Mouse (Mus musculus) MEL (cell line): Measurements from ENCODE around the gene Obox1.
"Not testable (repeated sequence)": the region's sequence is repeated elsewhere in the genome, so short reads cannot be mapped to it uniquely, and the experiment has no call there.

Experiments
- BHLHE40 ChIP-seq: IDR thresholded peaks from 2 replicates; pipeline ENCODE4 v1.6.1; 2012; ENCODE audit warnings: low read depth, mild to moderate bottlenecking, inconsistent platforms, low read length, improper control_type of control experiment, borderline replicate concordance
- CTCF ChIP-seq, 3 experiments: IDR thresholded peaks in 2 of 3; conservative IDR thresholded peaks in 1 of 3; 2 replicates each; pipeline ENCODE4 v1.5.1; 2011 to 2012; ENCODE audit warnings: low read length in 3 of 3, low read depth in 2 of 3, mild to moderate bottlenecking in 2 of 3, improper control_type of control experiment in 1 of 3, inconsistent platforms in 1 of 3, mixed read lengths in 1 of 3, moderate library complexity in 1 of 3; ENCODE audit not compliant: control insufficient read depth in 1 of 3, insufficient read depth in 1 of 3, poor library complexity in 1 of 3, severe bottlenecking in 1 of 3
- EP300 ChIP-seq, 2 experiments: IDR thresholded peaks; 2 replicates each; pipeline ENCODE4 v1.6.1; 2011; ENCODE audit warnings: improper control_type of control experiment in 2 of 2, low read length in 2 of 2, low read depth in 1 of 2, mild to moderate bottlenecking in 1 of 2
- ETS1 ChIP-seq: IDR thresholded peaks from 2 replicates; pipeline ENCODE4 v1.6.1; 2012; ENCODE audit warnings: low read depth, mild to moderate bottlenecking, inconsistent platforms, low read length, improper control_type of control experiment, moderate library complexity
- GATA1 ChIP-seq: IDR thresholded peaks from 2 replicates; pipeline ENCODE4 v1.6.1; 2011; ENCODE audit warnings: low read depth, low read length, improper control_type of control experiment
- HCFC1 ChIP-seq: IDR thresholded peaks from 2 replicates; pipeline ENCODE4 v1.6.1; 2012; ENCODE audit warnings: low read depth, mild to moderate bottlenecking, inconsistent platforms, low read length, improper control_type of control experiment, moderate library complexity
- MAFK ChIP-seq: IDR thresholded peaks from 2 replicates; pipeline ENCODE4 v1.6.1; 2011; ENCODE audit warnings: low read depth, mild to moderate bottlenecking, low read length, improper control_type of control experiment, borderline replicate concordance
- MAZ ChIP-seq: IDR thresholded peaks from 2 replicates; pipeline ENCODE4 v1.6.1; 2012; ENCODE audit warnings: low read depth, mild to moderate bottlenecking, inconsistent platforms, low read length, improper control_type of control experiment
- MYB ChIP-seq: IDR thresholded peaks from 2 replicates; pipeline ENCODE4 v1.6.1; 2011; ENCODE audit warnings: mild to moderate bottlenecking, low read depth, low read length, improper control_type of control experiment
- MYC ChIP-seq: IDR thresholded peaks from 2 replicates; pipeline ENCODE4 v1.6.1; 2011; ENCODE audit warnings: low read depth, mild to moderate bottlenecking, low read length, improper control_type of control experiment, moderate library complexity
- POLR2A ChIP-seq, 2 experiments: IDR thresholded peaks; 2 replicates each; pipeline ENCODE4 v1.6.1; 2011 to 2012; ENCODE audit warnings: low read length in 2 of 2, mild to moderate bottlenecking in 2 of 2, control low read depth in 1 of 2, improper control_type of control experiment in 1 of 2, low read depth in 1 of 2, moderate library complexity in 1 of 2; ENCODE audit not compliant: control insufficient read depth in 1 of 2, insufficient read depth in 1 of 2, poor library complexity in 1 of 2
- TAL1 ChIP-seq: IDR thresholded peaks from 2 replicates; pipeline ENCODE4 v1.6.1; 2012; ENCODE audit warnings: mild to moderate bottlenecking, inconsistent platforms, low read length, moderate library complexity, mixed read lengths
- USF1 ChIP-seq: IDR thresholded peaks from 2 replicates; pipeline ENCODE4 v1.6.1; 2014; ENCODE audit warnings: low read depth, mild to moderate bottlenecking, inconsistent platforms, low read length, improper control_type of control experiment, moderate library complexity
- ZC3H11A ChIP-seq: IDR thresholded peaks from 2 replicates; pipeline ENCODE4 v1.6.1; 2012; ENCODE audit warnings: low read depth, mild to moderate bottlenecking, inconsistent platforms, low read length, improper control_type of control experiment

DNA sequence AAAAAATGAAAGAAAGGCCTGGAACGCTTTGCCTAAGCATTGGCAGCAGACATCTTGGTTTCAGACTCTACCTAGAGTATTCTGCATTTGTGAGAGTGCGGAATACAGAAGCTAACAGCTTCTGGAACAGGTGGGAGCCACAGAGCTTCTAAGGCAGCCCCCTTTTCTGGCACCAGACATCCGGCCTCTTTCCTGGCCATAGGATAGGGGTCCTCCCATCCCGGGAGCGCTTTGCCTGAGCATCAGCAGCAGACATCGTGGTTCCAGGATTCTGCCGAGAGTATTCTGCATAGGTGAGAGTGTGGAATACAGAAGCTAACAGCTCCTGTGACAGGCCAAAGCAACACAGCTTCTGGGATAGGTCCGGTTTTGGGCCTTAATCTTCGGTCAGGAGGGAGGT lies 29.3 kb downstream of the Obox1 start:
- TF ChIP-seq EP300 (IDR thresholded peaks at IDR 0.05; ENCODE audit: low read depth in 1 of 2, low read length in 2 of 2); HCFC1; POLR2A (IDR thresholded peaks at IDR 0.05; ENCODE audit: control insufficient read depth in 1 of 2, insufficient read depth in 1 of 2, low read depth in 1 of 2, low read length in 2 of 2, poor library complexity in 1 of 2); MYB; MYC; BHLHE40; CTCF (IDR thresholded peaks at IDR 0.05 in 2 of 3, conservative IDR thresholded peaks at IDR 0.05 in 1 of 3; ENCODE audit: control insufficient read depth in 1 of 3, insufficient read depth in 1 of 3, low read depth in 2 of 3, low read length in 3 of 3, poor library complexity in 1 of 3, severe bottlenecking in 1 of 3); ZC3H11A; MAZ; ETS1; GATA1; MAFK; TAL1; USF1: not testable (repeated sequence)
